Mouse (Mus musculus) forebrain, embryonic 12.5 days (tissue): ENCODE results near the gene Syne3. TPM values are rescaled to one million over a fixed set of nuclear protein-coding genes. Genes with fewer than 3 reads are reported as not detected.

Source experiments
- ATAC-seq: fragments of 200-750 bp; cut with Nextera tagmentation; 2 replicates; pipeline ENCODE4 v1.8.0; 2017; ENCODE audit warnings: moderate TSS enrichment; ENCODE audit not compliant: low FRiP score
- H3K27ac ChIP-seq: fragments of 300-500 bp; sonication (generic); 2 replicates; pipeline ENCODE4 v1.5.1; 2016; ENCODE audit warnings: mild to moderate bottlenecking
- H3K27me3 ChIP-seq: fragments of 300-500 bp; sonication (generic); 2 replicates; pipeline ENCODE4 v1.6.1; 2016; ENCODE audit warnings: mild to moderate bottlenecking
- H3K36me3 ChIP-seq: fragments of 300-500 bp; sonication (generic); replicated peaks from 2 replicates; pipeline ENCODE4 v1.6.1; 2016; ENCODE audit warnings: mild to moderate bottlenecking
- H3K4me1 ChIP-seq: fragments of 300-500 bp; sonication (generic); 2 replicates; pipeline ENCODE4 v1.6.1; 2016
- H3K4me2 ChIP-seq: fragments of 300-500 bp; sonication (generic); 2 replicates; pipeline ENCODE4 v1.6.1; 2016; ENCODE audit warnings: mild to moderate bottlenecking, moderate library complexity
- H3K4me3 ChIP-seq: fragments of 300-500 bp; sonication (generic); replicated peaks from 2 replicates; pipeline ENCODE4 v1.5.1; 2016; ENCODE audit warnings: mild to moderate bottlenecking
- H3K9ac ChIP-seq: fragments of 300-500 bp; sonication (generic); 2 replicates; pipeline ENCODE4 v1.6.1; 2016; ENCODE audit warnings: mild to moderate bottlenecking
- H3K9me3 ChIP-seq: fragments of 300-500 bp; sonication (generic); 2 replicates; pipeline ENCODE4 v1.6.1; 2016
- WGBS: fragments of 180-500 bp; shearing (Covaris S2); methylation state at CpG from one replicate; pipeline ENCODE4 v1.1.7; 2016; 5-methylcytosine and 5-hydroxymethylcytosine counted together
- polyA plus RNA-seq: library from polyadenylated mRNA; unstranded; fragments of >200 nt; fragmentation: Nextera tagmentation; extraction: Ambion mirVana; gene quantifications from 2 replicates; pipeline ENCODE4 v1.2.1, GENCODE M21; 2016

The Syne3 gene
- polyA plus RNA-seq, 1 experiment from 2014 or later = 0.13 TPM

GRCm38 (mm10) chr12:105021441-105022069, 11.9 kb upstream of the Syne3 start:
- Histone ChIP-seq H3K4me1 (peaks cover 9% of the 10 kb centered on the region), H3K9ac (no peak overlapping the region), H3K27me3 (no peaks in the 10 kb centered on the region), H3K4me2 (no peak overlapping the region), H3K4me3 (no peak overlapping the region), H3K27ac (no peak overlapping the region), H3K9me3 (peaks cover 16% of the 10 kb centered on the region), H3K36me3 (no peaks in the 10 kb centered on the region)
- 93% methylated on average over 8 of the region's 8 CpGs for WGBS
- ATAC-seq = no peak

- Histone ChIP-seq H3K27me3 (no peaks in the 10 kb centered on the region), H3K4me2 (no peak overlapping the region), H3K27ac (no peak overlapping the region), H3K36me3 (no peaks in the 10 kb centered on the region), H3K4me3 (no peak overlapping the region), H3K9me3 (peaks cover 16% of the 10 kb centered on the region), H3K4me1 (peaks cover 9% of the 10 kb centered on the region), H3K9ac (no peak overlapping the region)
- ATAC-seq = no peak
- 67% methylated on average over 19 of the region's 19 CpGs for WGBS
Observed at GRCm38 (mm10) chr12:105019359-105020219, 10.0 kb upstream of the Syne3 start.

- Histone ChIP-seq H3K4me3 (no peak overlapping the region), H3K27ac (no peak overlapping the region), H3K9ac (no peak overlapping the region), H3K4me1 (peaks cover 9% of the 10 kb centered on the region), H3K4me2 (no peak overlapping the region), H3K36me3 (no peaks in the 10 kb centered on the region), H3K27me3 (peaks cover 2% of the 10 kb centered on the region; the same call in 1 of the 2 replicates), H3K9me3 (no peaks in the 10 kb centered on the region)
- ATAC-seq = no peak
- WGBS = 74% methylated on average over 10 of the region's 10 CpGs
Observed at GRCm38 (mm10) chr12:105016639-105017038, 7.0 kb upstream of the Syne3 start.

GRCm38 (mm10) chr12:105016199-105016598, 6.6 kb upstream of the Syne3 start:
- H3K4me2 ChIP-seq = no peak overlapping the region
- peaks cover 7% of the 10 kb centered on the region; the same call in 1 of the 2 replicates for H3K27me3 ChIP-seq
- ATAC-seq = no peak
- WGBS = 77% methylated on average over 4 of the region's 4 CpGs
- H3K4me1 ChIP-seq = peaks cover 9% of the 10 kb centered on the region
- H3K9ac ChIP-seq = no peak overlapping the region
- no peaks in the 10 kb centered on the region for H3K36me3 ChIP-seq
- H3K4me3 ChIP-seq = no peak overlapping the region
- no peaks in the 10 kb centered on the region for H3K9me3 ChIP-seq
- no peak overlapping the region for H3K27ac ChIP-seq

- H3K27ac ChIP-seq = no peak overlapping the region
- no peak overlapping the region for H3K9ac ChIP-seq
- WGBS = 58% methylated on average over 17 of the region's 17 CpGs
- peaks cover 22% of the 10 kb centered on the region for H3K4me1 ChIP-seq
- H3K36me3 ChIP-seq = no peaks in the 10 kb centered on the region
- peaks cover 38% of the 10 kb centered on the region for H3K27me3 ChIP-seq
- no peak overlapping the region for H3K4me3 ChIP-seq
- no peak overlapping the region for H3K4me2 ChIP-seq
- no peak for ATAC-seq
- H3K9me3 ChIP-seq = no peaks in the 10 kb centered on the region
Observed at GRCm38 (mm10) chr12:105013065-105013464, 3.5 kb upstream of the Syne3 start.

- H3K9me3 ChIP-seq = no peaks in the 10 kb centered on the region
- no peak overlapping the region for H3K4me2 ChIP-seq
- no peaks in the 10 kb centered on the region for H3K36me3 ChIP-seq
- ATAC-seq = no peak
- WGBS = 92% methylated on average over 4 of the region's 4 CpGs
- H3K4me3 ChIP-seq = no peak overlapping the region
- H3K27ac ChIP-seq = no peak overlapping the region
- H3K4me1 ChIP-seq = peaks cover 22% of the 10 kb centered on the region
- H3K27me3 ChIP-seq = peaks cover 46% of the 10 kb centered on the region
- H3K9ac ChIP-seq = no peak overlapping the region
Observed at GRCm38 (mm10) chr12:105012314-105012713, 2.7 kb upstream of the Syne3 start.

- no peak overlapping the region for H3K27ac ChIP-seq
- no peak overlapping the region for H3K9ac ChIP-seq
- H3K27me3 ChIP-seq = peaks cover 50% of the 10 kb centered on the region
- H3K4me1 ChIP-seq = peaks cover 22% of the 10 kb centered on the region
- WGBS = 94% methylated on average over 1 of the region's 1 CpGs
- H3K36me3 ChIP-seq = no peaks in the 10 kb centered on the region
- no peaks in the 10 kb centered on the region for H3K9me3 ChIP-seq
- ATAC-seq = no peak
- no peak overlapping the region for H3K4me3 ChIP-seq
- no peak overlapping the region for H3K4me2 ChIP-seq
Observed at GRCm38 (mm10) chr12:105011589-105011988, 2.0 kb upstream of the Syne3 start.

GRCm38 (mm10) chr12:105010213-105010790, 693 bp upstream of the Syne3 start:
- Histone ChIP-seq H3K4me3 (peak overlapping the region; percentile 62), H3K9ac (peak overlapping the region; percentile 65), H3K36me3 (no peaks in the 10 kb centered on the region), H3K4me1 (peaks cover 22% of the 10 kb centered on the region), H3K9me3 (no peaks in the 10 kb centered on the region), H3K27ac (no peak overlapping the region), H3K27me3 (peaks cover 54% of the 10 kb centered on the region), H3K4me2 (peak overlapping the region; percentile 99)
- 13% methylated on average over 9 of the region's 9 CpGs for WGBS
- peak; percentile 30 for ATAC-seq

GRCm38 (mm10) chr12:105008752-105009178, 844 bp downstream of the Syne3 start:
- Histone ChIP-seq H3K4me2 (peak overlapping the region; percentile 99), H3K36me3 (no peaks in the 10 kb centered on the region), H3K27ac (no peak overlapping the region), H3K9me3 (no peaks in the 10 kb centered on the region), H3K4me1 (peaks cover 22% of the 10 kb centered on the region), H3K4me3 (peak overlapping the region; percentile 62; the same call in 1 of the 2 replicates), H3K27me3 (peaks cover 54% of the 10 kb centered on the region), H3K9ac (no peak overlapping the region)
- WGBS = 3% methylated on average over 13 of the region's 13 CpGs
- peak; percentile 65; the same call in 1 of the 2 replicates for ATAC-seq

GRCm38 (mm10) chr12:105008150-105008549, 1.5 kb downstream of the Syne3 start:
- Histone ChIP-seq H3K9ac (no peak overlapping the region), H3K4me1 (peaks cover 25% of the 10 kb centered on the region), H3K27me3 (peaks cover 54% of the 10 kb centered on the region), H3K4me3 (no peak overlapping the region), H3K9me3 (no peaks in the 10 kb centered on the region), H3K27ac (no peak overlapping the region), H3K4me2 (no peak overlapping the region), H3K36me3 (no peaks in the 10 kb centered on the region)
- ATAC-seq = no peak
- WGBS = 56% methylated on average over 2 of the region's 2 CpGs

- Histone ChIP-seq H3K9ac (no peak overlapping the region), H3K9me3 (no peaks in the 10 kb centered on the region), H3K4me3 (no peak overlapping the region), H3K27me3 (peaks cover 42% of the 10 kb centered on the region), H3K4me1 (peaks cover 33% of the 10 kb centered on the region), H3K36me3 (no peaks in the 10 kb centered on the region), H3K4me2 (no peak overlapping the region), H3K27ac (no peak overlapping the region)
- no peak for ATAC-seq
- WGBS = 68% methylated on average over 2 of the region's 2 CpGs
Observed at GRCm38 (mm10) chr12:105005715-105005972, 4.0 kb downstream of the Syne3 start.

GRCm38 (mm10) chr12:105004956-105005714, 4.5 kb downstream of the Syne3 start:
- no peak for ATAC-seq
- H3K27me3 ChIP-seq = peaks cover 39% of the 10 kb centered on the region

More at GRCm38 (mm10) chr12:105004956-105005714, 4.5 kb downstream of the Syne3 start:
- WGBS = 85% methylated on average over 22 of the region's 22 CpGs
- Histone ChIP-seq H3K4me1 (peaks cover 31% of the 10 kb centered on the region), H3K9ac (no peak overlapping the region), H3K4me3 (no peak overlapping the region), H3K36me3 (no peaks in the 10 kb centered on the region), H3K9me3 (no peaks in the 10 kb centered on the region), H3K4me2 (no peak overlapping the region), H3K27ac (no peak overlapping the region)
